Mouse (Mus musculus) olfactory bulb, adult 2 months (tissue): ENCODE measurements at regions not wholly inside any gene's neighbourhood (a gene's known extent, or its start where the extent isn't known, plus 50 kb on each side); places are given as distances from the start of the nearest gene placed in this dataset.

Experiments used
- CTCF ChIP-seq: fragments of 200-500 bp; IDR thresholded peaks from 2 replicates; pipeline ENCODE4 v1.5.1; 2012; ENCODE audit warnings: low read depth, mild to moderate bottlenecking, low read length, moderate library complexity; ENCODE audit not compliant: insufficient read depth
- POLR2A ChIP-seq: fragments of 200-500 bp; IDR thresholded peaks from 2 replicates; pipeline ENCODE4 v1.6.1; 2012; ENCODE audit warnings: mild to moderate bottlenecking, low read depth, low read length, moderate library complexity; ENCODE audit not compliant: insufficient read depth

GRCm38 (mm10) chr9:115570998-115571397, 260.8 kb upstream of the Stt3b start:
- TF ChIP-seq CTCF (no peak), POLR2A (no peak)
